In the genomic region with DNA sequence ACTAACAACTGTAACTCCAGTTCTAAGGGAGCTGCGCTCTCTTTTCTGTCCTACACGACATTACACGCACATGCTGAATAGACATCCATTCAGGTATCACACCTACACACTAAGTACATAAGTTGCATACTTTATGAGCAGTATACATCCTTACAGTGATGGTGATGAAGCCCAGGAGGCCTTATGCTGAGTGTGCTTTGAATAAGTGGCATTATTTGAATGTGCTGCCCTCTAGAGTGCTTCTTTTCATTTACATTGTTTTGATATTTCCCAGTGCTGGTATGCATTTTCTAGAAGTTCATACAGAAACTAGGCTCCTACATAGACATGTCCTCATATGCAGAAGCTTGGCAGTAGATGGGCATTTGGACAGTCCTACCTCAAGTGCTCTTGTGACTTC, we compare ENCODE assay signal across 15 mouse cellular contexts. TPM values are rescaled to one million over a fixed set of nuclear protein-coding genes. Genes with fewer than 3 reads are reported as not detected.
DNase-seq lines count a peak whose midpoint lies in the region; ATAC-seq and TF ChIP-seq lines count a peak whose summit lies in the region.
"Had no signal": no experiment of that assay in that cellular context is flagged by ENCODE, and none has a peak within 500 bp of the region (broad histone marks: within the 10 kb centered on the region; RNA-seq: fewer than 3 reads in every experiment).

No protein-coding gene starts in this region.

- H3K4me1 ChIP-seq in intestine, postnatal 0 days (replicated peaks; ENCODE audit: control insufficient read depth, insufficient read depth, low read length), result no peaks in the 10 kb centered on the region
- H3K4me1 ChIP-seq in intestine, embryonic 16.5 days (ENCODE audit: control insufficient read depth, insufficient read depth, low read length), result no peaks in the 10 kb centered on the region
- H3K4me1 ChIP-seq in midbrain, postnatal 0 days (ENCODE audit: insufficient read depth, low read length), result no peaks in the 10 kb centered on the region
- no peaks in the 10 kb centered on the region for H3K4me1 ChIP-seq in midbrain, embryonic 16.5 days (ENCODE audit: control insufficient read depth, insufficient read depth, low read length)
- H3K4me1 ChIP-seq: hindbrain, embryonic 15.5 days; liver, embryonic 15.5 days had no signal

- no peaks in the 10 kb centered on the region for H3K27me3 ChIP-seq in intestine, postnatal 0 days (replicated peaks; ENCODE audit: control insufficient read depth, insufficient read depth, low read length)
- H3K27me3 ChIP-seq in intestine, embryonic 16.5 days (replicated peaks; ENCODE audit: control insufficient read depth, insufficient read depth, low read length), result no peaks in the 10 kb centered on the region
- no peaks in the 10 kb centered on the region for H3K27me3 ChIP-seq in midbrain, postnatal 0 days (ENCODE audit: insufficient read depth, low read length)
- no peaks in the 10 kb centered on the region for H3K27me3 ChIP-seq in midbrain, embryonic 16.5 days (ENCODE audit: control insufficient read depth, insufficient read depth, low read depth, low read length)
- H3K27me3 ChIP-seq: hindbrain, embryonic 15.5 days; liver, embryonic 15.5 days had no signal

- TF ChIP-seq CTCF in intestine, postnatal 0 days (IDR thresholded peaks at IDR 0.05; ENCODE audit: low read depth), result peak; percentile 54
- TF ChIP-seq CTCF in midbrain, postnatal 0 days (IDR thresholded peaks at IDR 0.05), result peak; percentile 37; the same call in 1 of the 2 replicates

- no peak overlapping the region for H3K27ac ChIP-seq in intestine, postnatal 0 days (ENCODE audit: low read depth, low read length)
- H3K27ac ChIP-seq in intestine, embryonic 16.5 days (ENCODE audit: low read length), result no peak overlapping the region
- no peak overlapping the region for H3K27ac ChIP-seq in midbrain, postnatal 0 days (ENCODE audit: low read depth, low read length)
- no peak overlapping the region for H3K27ac ChIP-seq in midbrain, embryonic 16.5 days (ENCODE audit: low read length)
- H3K27ac ChIP-seq: hindbrain, embryonic 15.5 days; liver, embryonic 15.5 days had no signal

- H3K4me3 ChIP-seq in intestine, postnatal 0 days (ENCODE audit: low read depth, low read length), result no peak overlapping the region
- H3K4me3 ChIP-seq in intestine, embryonic 16.5 days (ENCODE audit: low read length), result no peak overlapping the region
- H3K4me3 ChIP-seq in midbrain, postnatal 0 days (ENCODE audit: low read depth, low read length), result no peak overlapping the region
- no peak overlapping the region for H3K4me3 ChIP-seq in midbrain, embryonic 16.5 days (ENCODE audit: low read depth, low read length)
- H3K4me3 ChIP-seq: hindbrain, embryonic 15.5 days; liver, embryonic 15.5 days had no signal

- no peak for ATAC-seq in intestine, postnatal 0 days
- ATAC-seq in intestine, embryonic 16.5 days, result no peak
- ATAC-seq in midbrain, postnatal 0 days (ENCODE audit: low FRiP score), result no peak
- no peak for ATAC-seq in midbrain, embryonic 16.5 days
- ATAC-seq in megakaryocyte progenitor cell, adult 5-6 weeks (replicated peaks; ENCODE audit: poor library complexity), result peak; percentile 42; the same call in 1 of the 2 replicates
- ATAC-seq in activated CD4-positive, CD25-positive, alpha-beta regulatory T cell, adult 4 months, result no peak

- peaks cover 66% of the 10 kb centered on the region for H3K36me3 ChIP-seq in intestine, postnatal 0 days (ENCODE audit: control insufficient read depth, insufficient read depth)
- peaks cover 17% of the 10 kb centered on the region for H3K36me3 ChIP-seq in intestine, embryonic 16.5 days (ENCODE audit: control insufficient read depth, insufficient read depth, low read length)
- H3K36me3 ChIP-seq in midbrain, postnatal 0 days (ENCODE audit: insufficient read depth, low read length), result peaks cover 26% of the 10 kb centered on the region
- H3K36me3 ChIP-seq in midbrain, embryonic 16.5 days (ENCODE audit: control insufficient read depth, insufficient read depth, low read length), result peaks cover 40% of the 10 kb centered on the region

- no peaks in the 10 kb centered on the region for H3K9me3 ChIP-seq in intestine, postnatal 0 days (ENCODE audit: control insufficient read depth)
- H3K9me3 ChIP-seq in intestine, embryonic 16.5 days (ENCODE audit: control insufficient read depth, low read length), result no peaks in the 10 kb centered on the region
- no peaks in the 10 kb centered on the region for H3K9me3 ChIP-seq in midbrain, postnatal 0 days (ENCODE audit: low read length)
- no peaks in the 10 kb centered on the region for H3K9me3 ChIP-seq in midbrain, embryonic 16.5 days (replicated peaks; ENCODE audit: control insufficient read depth, low read length, poor library complexity, severe bottlenecking)
- H3K9me3 ChIP-seq: hindbrain, embryonic 15.5 days; liver, embryonic 15.5 days had no signal

- peak; percentile 6 for DNase-seq in midbrain, postnatal 0 days (ENCODE audit: low spot score)
- DNase-seq in MN1 (ENCODE audit: low spot score), result peak; percentile 30
- no peak for DNase-seq in natural killer cell, adult 2 months (ENCODE audit: low spot score in 2 of 2)
- DNase-seq: adrenal gland, postnatal 25 days; layer of hippocampus, adult 9-11 months; left cerebral cortex, postnatal 4 days; right cerebral cortex, postnatal 25 days; thymus, postnatal 25 days had no signal

- H3K4me2 ChIP-seq in intestine, postnatal 0 days (replicated peaks; ENCODE audit: low read depth), result no peak overlapping the region
- no peak overlapping the region for H3K4me2 ChIP-seq in intestine, embryonic 16.5 days (ENCODE audit: low read depth, low read length)
- H3K4me2 ChIP-seq in midbrain, postnatal 0 days (ENCODE audit: low read depth, low read length, poor library complexity, severe bottlenecking), result no peak overlapping the region
- H3K4me2 ChIP-seq in midbrain, embryonic 16.5 days (ENCODE audit: low read length), result no peak overlapping the region
- H3K4me2 ChIP-seq: hindbrain, embryonic 15.5 days; liver, embryonic 15.5 days had no signal

- no peak overlapping the region for H3K9ac ChIP-seq in intestine, postnatal 0 days (ENCODE audit: low read depth, low read length)
- H3K9ac ChIP-seq in intestine, embryonic 16.5 days (ENCODE audit: low read depth, low read length), result no peak overlapping the region
- H3K9ac ChIP-seq in midbrain, postnatal 0 days (replicated peaks; ENCODE audit: low read length, poor library complexity, severe bottlenecking), result no peak overlapping the region
- no peak overlapping the region for H3K9ac ChIP-seq in midbrain, embryonic 16.5 days (ENCODE audit: low read depth, low read length)
- H3K9ac ChIP-seq: hindbrain, embryonic 15.5 days; liver, embryonic 15.5 days had no signal

- WGBS in intestine, postnatal 0 days, result 92% methylated on average over 3 of the region's 3 CpGs
- 90% methylated on average over 3 of the region's 3 CpGs for WGBS in intestine, embryonic 16.5 days
- WGBS in midbrain, postnatal 0 days, result 94% methylated on average over 3 of the region's 3 CpGs
- WGBS in midbrain, embryonic 16.5 days, result 92% methylated on average over 3 of the region's 3 CpGs

RNA-seq across cellular contexts. Expression of gene Foxk2, which starts 30.1 kb away (rescaled TPM):
- 3.7 TPM in 2 replicates for polyA plus RNA-seq in intestine, postnatal 0 days (2015; fragmentation: Nextera tagmentation; extraction: Ambion mirVana)
- polyA plus RNA-seq in intestine, embryonic 16.5 days (2015; fragmentation: Nextera tagmentation; extraction: Ambion mirVana), result 4.4 and 4.6 TPM in 2 replicates
- 92.5 and 92.9 TPM in 2 replicates for total RNA-seq in midbrain, postnatal 0 days (2014; rRNA removed)
- polyA plus RNA-seq in midbrain, postnatal 0 days (2015; fragmentation: Nextera tagmentation; extraction: Ambion mirVana), result 13.2 and 13.7 TPM in 2 replicates
- 11.6 and 14.0 TPM in 2 replicates for polyA plus RNA-seq in midbrain, embryonic 16.5 days (2015; fragmentation: Nextera tagmentation; extraction: Ambion mirVana)
- 24.8 and 28.9 TPM in 2 replicates for total RNA-seq in megakaryocyte progenitor cell, adult 5-6 weeks (2015)
- total RNA-seq in megakaryocyte progenitor cell, adult 5-6 weeks (2017), result 20.9 and 23.1 TPM in 2 replicates
- polyA plus RNA-seq in activated CD4-positive, CD25-positive, alpha-beta regulatory T cell, adult 4 months (2017; shearing (Covaris generic)), result 1 to 10 TPM; 5.3 to 6.3 TPM

RNA-seq across cellular contexts. Expression of gene Narf, which starts 52.8 kb away (rescaled TPM):
- polyA plus RNA-seq in intestine, postnatal 0 days (2015; fragmentation: Nextera tagmentation; extraction: Ambion mirVana), result 13.5 and 13.9 TPM in 2 replicates
- polyA plus RNA-seq in intestine, embryonic 16.5 days (2015; fragmentation: Nextera tagmentation; extraction: Ambion mirVana), result 52.2 and 52.6 TPM in 2 replicates
- total RNA-seq in midbrain, postnatal 0 days (2014; rRNA removed), result 112 and 129 TPM in 2 replicates
- 37.4 and 38.0 TPM in 2 replicates for polyA plus RNA-seq in midbrain, postnatal 0 days (2015; fragmentation: Nextera tagmentation; extraction: Ambion mirVana)
- polyA plus RNA-seq in midbrain, embryonic 16.5 days (2015; fragmentation: Nextera tagmentation; extraction: Ambion mirVana), result 93.1 and 104 TPM in 2 replicates
- 11.3 and 11.9 TPM in 2 replicates for total RNA-seq in megakaryocyte progenitor cell, adult 5-6 weeks (2015)
- total RNA-seq in megakaryocyte progenitor cell, adult 5-6 weeks (2017), result 21.0 and 23.9 TPM in 2 replicates
- polyA plus RNA-seq in activated CD4-positive, CD25-positive, alpha-beta regulatory T cell, adult 4 months (2017; shearing (Covaris generic)), result 10 to 100 TPM; 20.6 to 33.3 TPM

Comparison
In these comparisons a context has a peak if more than half of its experiments do, and no peak if none do; other contexts are left out.
1. DNase-seq: peak in midbrain, postnatal 0 days (single experiment) and MN1 (single experiment); none in natural killer cell, adult 2 months (0 of 2).